ENCODE assay signal across 35 mouse cellular contexts in genomic region chr9:50522574-50522973, GRCm38 (mm10). TPM values are rescaled to one million over a fixed set of nuclear protein-coding genes. Genes with fewer than 3 reads are reported as not detected.
DNase-seq lines count a peak whose midpoint lies in the region; ATAC-seq and TF ChIP-seq lines count a peak whose summit lies in the region.
"Had no signal": no experiment of that assay in that cellular context is flagged by ENCODE, and none has a peak within 500 bp of the region (broad histone marks: within the 10 kb centered on the region; RNA-seq: fewer than 3 reads in every experiment).

No protein-coding gene starts in this region.

- H3K9me3 ChIP-seq in intestine, postnatal 0 days (ENCODE audit: control insufficient read depth): no peaks in the 10 kb centered on the region
- H3K9me3 ChIP-seq: embryonic facial prominence, embryonic 10.5 days; embryonic facial prominence, embryonic 13.5 days; forebrain, embryonic 12.5 days; forebrain, embryonic 15.5 days; G1E; hindbrain, embryonic 15.5 days had no signal

- 82% methylated on average over 5 of the region's 5 CpGs for WGBS in intestine, postnatal 0 days

- H3K27ac ChIP-seq in intestine, postnatal 0 days (ENCODE audit: low read depth, low read length): no peak overlapping the region
- H3K27ac ChIP-seq: embryonic facial prominence, embryonic 10.5 days; embryonic facial prominence, embryonic 13.5 days; forebrain, embryonic 12.5 days; forebrain, embryonic 15.5 days; hindbrain, embryonic 15.5 days had no signal

- 0 out of 2 replicates have a peak, but pooled peaks cover under 1% of the 10 kb centered on the region for H3K4me1 ChIP-seq in intestine, postnatal 0 days (replicated peaks; ENCODE audit: control insufficient read depth, insufficient read depth, low read length)

- no peak for TF ChIP-seq CTCF in intestine, postnatal 0 days (IDR thresholded peaks at IDR 0.05; ENCODE audit: low read depth)

- no peak overlapping the region for H3K4me3 ChIP-seq in intestine, postnatal 0 days (ENCODE audit: low read depth, low read length)
- H3K4me3 ChIP-seq: embryonic facial prominence, embryonic 10.5 days; embryonic facial prominence, embryonic 13.5 days; erythroblast, embryonic 14.5 days; forebrain, embryonic 12.5 days; forebrain, embryonic 15.5 days; hindbrain, embryonic 15.5 days had no signal

- H3K9ac ChIP-seq in intestine, postnatal 0 days (ENCODE audit: low read depth, low read length): no peak overlapping the region
- H3K9ac ChIP-seq: embryonic facial prominence, embryonic 13.5 days; forebrain, embryonic 12.5 days; forebrain, embryonic 15.5 days; hindbrain, embryonic 15.5 days had no signal

- ATAC-seq in megakaryocyte, adult 5-6 weeks (ENCODE audit: poor library complexity, severe bottlenecking): peak; percentile 67
- ATAC-seq in intestine, postnatal 0 days: no peak
- ATAC-seq: forebrain, embryonic 15.5 days; Patski had no signal

- H3K4me2 ChIP-seq in intestine, postnatal 0 days (replicated peaks; ENCODE audit: low read depth): no peak overlapping the region
- H3K4me2 ChIP-seq: embryonic facial prominence, embryonic 13.5 days; forebrain, embryonic 12.5 days; forebrain, embryonic 15.5 days; heart, embryonic 11.5 days; hindbrain, embryonic 15.5 days had no signal

- DNase-seq in heart, adult 11 months: peak; percentile 29
- DNase-seq in heart, postnatal 4 days: no peak
- DNase-seq in lung, postnatal 36 days: peak; percentile 38
- DNase-seq in lung, postnatal 10 days: no peak
- DNase-seq in 3T3-L1 (ENCODE audit: low read depth, low spot score): peak; percentile 19
- no peak for DNase-seq in adrenal gland, postnatal 25 days
- DNase-seq: adrenal gland, postnatal 10 days; B cell, adult 2 months; cerebellum, adult 11 months; cerebellum, adult 2 months; cerebellum, adult 9-11 months; cerebellum, postnatal 25 days; embryo, embryonic 11 days; gastrocnemius, postnatal 25 days had no signal

- H3K36me3 ChIP-seq in intestine, postnatal 0 days (ENCODE audit: control insufficient read depth, insufficient read depth): peaks cover 10% of the 10 kb centered on the region; the same call in 1 of the 2 replicates
- H3K36me3 ChIP-seq: embryonic facial prominence, embryonic 13.5 days; forebrain, embryonic 15.5 days; hindbrain, embryonic 15.5 days had no signal

- H3K27me3 ChIP-seq in intestine, postnatal 0 days (replicated peaks; ENCODE audit: control insufficient read depth, insufficient read depth, low read length): no peaks in the 10 kb centered on the region
- H3K27me3 ChIP-seq: CH12.LX; embryonic facial prominence, embryonic 13.5 days; forebrain, embryonic 12.5 days; forebrain, embryonic 15.5 days; hindbrain, embryonic 15.5 days; Patski had no signal

RNA-seq across cellular contexts. Expression of gene Pts, which starts 6.0 kb away (rescaled TPM):
- 10 to 100 TPM; 27.7 to 36.5 TPM for total RNA-seq in heart, postnatal 4 days (2021)
- 97.1 and 106 TPM in 2 replicates for total RNA-seq in megakaryocyte, adult 5-6 weeks (2015)
- total RNA-seq in megakaryocyte, adult 5-6 weeks (2017): 61.2 and 67.4 TPM in 2 replicates
- 68.9 and 81.6 TPM in 2 replicates for total RNA-seq in adrenal gland, postnatal 25 days (2021)
- polyA plus RNA-seq in intestine, postnatal 0 days (2015; fragmentation: Nextera tagmentation; extraction: Ambion mirVana): 88.2 and 90.8 TPM in 2 replicates

RNA-seq across cellular contexts. Expression of gene Plet1, which starts 28.2 kb away (rescaled TPM):
- total RNA-seq in heart, postnatal 4 days (2021): 1 to 10 TPM in 1 of 2 experiments, under 1 TPM in 1; 0.88 to 1.3 TPM
- not detected in 2 replicates for total RNA-seq in megakaryocyte, adult 5-6 weeks (2015)
- total RNA-seq in megakaryocyte, adult 5-6 weeks (2017): not detected in 2 replicates
- total RNA-seq in adrenal gland, postnatal 25 days (2021): 0.18 TPM in 1 of 2 replicates, not detected in the other
- 3.1 and 4.0 TPM in 2 replicates for polyA plus RNA-seq in intestine, postnatal 0 days (2015; fragmentation: Nextera tagmentation; extraction: Ambion mirVana)
- total RNA-seq: G1E; gastrocnemius, postnatal 25 days had no signal
- polyA plus RNA-seq: erythroblast, embryonic 14.5 days; forebrain, embryonic 15.5 days had no signal

RNA-seq across cellular contexts. Expression of gene Il18, which starts 32.1 kb away (rescaled TPM):
- total RNA-seq in heart, postnatal 4 days (2021): 1 to 10 TPM; 1.3 to 2.0 TPM
- total RNA-seq in megakaryocyte, adult 5-6 weeks (2015): 9.9 and 20.1 TPM in 2 replicates
- 10.2 and 14.5 TPM in 2 replicates for total RNA-seq in megakaryocyte, adult 5-6 weeks (2017)
- total RNA-seq in adrenal gland, postnatal 25 days (2021): 3.4 and 5.1 TPM in 2 replicates
- 57.3 and 68.7 TPM in 2 replicates for polyA plus RNA-seq in intestine, postnatal 0 days (2015; fragmentation: Nextera tagmentation; extraction: Ambion mirVana)
- total RNA-seq: G1E had no signal
- polyA plus RNA-seq: erythroblast, embryonic 14.5 days; G1E had no signal

RNA-seq across cellular contexts. Expression of gene Bco2, which starts 32.4 kb away (rescaled TPM):
- under 1 TPM; 0.12 to 0.20 TPM for total RNA-seq in heart, postnatal 4 days (2021)
- 0.39 and 0.49 TPM in 2 replicates for total RNA-seq in megakaryocyte, adult 5-6 weeks (2015)
- total RNA-seq in megakaryocyte, adult 5-6 weeks (2017): 0.85 and 1.6 TPM in 2 replicates
- 4.5 and 4.8 TPM in 2 replicates for total RNA-seq in adrenal gland, postnatal 25 days (2021)
- 4.7 and 5.3 TPM in 2 replicates for polyA plus RNA-seq in intestine, postnatal 0 days (2015; fragmentation: Nextera tagmentation; extraction: Ambion mirVana)
- polyA plus RNA-seq: erythroblast, embryonic 14.5 days; G1E had no signal

RNA-seq across cellular contexts. Expression of gene Tex12, which starts 38.6 kb away (rescaled TPM):
- total RNA-seq in heart, postnatal 4 days (2021): not detected
- not detected in 2 replicates for total RNA-seq in megakaryocyte, adult 5-6 weeks (2015)
- total RNA-seq in megakaryocyte, adult 5-6 weeks (2017): not detected in 2 replicates
- total RNA-seq in adrenal gland, postnatal 25 days (2021): not detected in 2 replicates
- 0.43 and 0.65 TPM in 2 replicates for polyA plus RNA-seq in intestine, postnatal 0 days (2015; fragmentation: Nextera tagmentation; extraction: Ambion mirVana)
- total RNA-seq: adrenal gland, adult 18-20 months; adrenal gland, postnatal 10 days; adrenal gland, postnatal 4 days; CH12.LX; G1E; gastrocnemius, adult 8-10 months; gastrocnemius, postnatal 25 days; heart, adult 8-10 months; heart, postnatal 25 days had no signal
- polyA plus RNA-seq: cerebellum, adult 2 months; cortical plate, adult 2 months; embryonic facial prominence, embryonic 10.5 days; embryonic facial prominence, embryonic 13.5 days; erythroblast, embryonic 14.5 days; G1E; gonadal fat pad, adult 2 months; heart, embryonic 11.5 days; heart, embryonic 14.5 days; heart, postnatal 0 days; Patski had no signal

Comparison
In these comparisons a context has a peak if more than half of its experiments do, and no peak if none do; other contexts are left out.
1. DNase-seq: peak in heart, adult 11 months (single experiment), lung, postnatal 36 days (single experiment) and 3T3-L1 (single experiment); none in heart, postnatal 4 days (single experiment), lung, postnatal 10 days (single experiment) and adrenal gland, postnatal 25 days (single experiment).